ENCODE assay signal across 28 mouse cellular contexts in genomic region chr3:133132611-133133010, GRCm38 (mm10). TPM values are rescaled to one million over a fixed set of nuclear protein-coding genes. Genes with fewer than 3 reads are reported as not detected.
A peak's percentile ranks its signal among the peaks of the same experiment; 100 is the strongest.
DNase-seq lines count a peak whose midpoint lies in the region; ATAC-seq and TF ChIP-seq lines count a peak whose summit lies in the region.
"Had no signal": no experiment of that assay in that cellular context is flagged by ENCODE, and none has a peak within 500 bp of the region (broad histone marks: within the 10 kb centered on the region; RNA-seq: fewer than 3 reads in every experiment).

No protein-coding gene starts in this region.

- TF ChIP-seq CTCF in stomach, postnatal 0 days (IDR thresholded peaks at IDR 0.05; ENCODE audit: low read depth): 0 out of 2 replicates have a peak, but pooled peaks have one; percentile 7

- no peak overlapping the region for H3K27ac ChIP-seq in midbrain, embryonic 11.5 days (ENCODE audit: low read depth, low read length)
- H3K27ac ChIP-seq in midbrain, embryonic 16.5 days (ENCODE audit: low read length): no peak overlapping the region
- no peak overlapping the region for H3K27ac ChIP-seq in stomach, postnatal 0 days (replicated peaks)
- H3K27ac ChIP-seq: embryonic facial prominence, embryonic 13.5 days; gastrocnemius, adult 2 months; hindbrain, embryonic 14.5 days; kidney, postnatal 0 days; limb, embryonic 13.5 days; liver, embryonic 12.5 days; lung, embryonic 15.5 days; neural tube, embryonic 12.5 days; stomach, embryonic 15.5 days had no signal

- 62% methylated on average over 8 of the region's 8 CpGs for WGBS in midbrain, embryonic 11.5 days
- 43% methylated on average over 8 of the region's 8 CpGs for WGBS in midbrain, embryonic 16.5 days
- 73% methylated on average over 8 of the region's 8 CpGs for WGBS in stomach, postnatal 0 days

- no peaks in the 10 kb centered on the region for H3K9me3 ChIP-seq in midbrain, embryonic 11.5 days (ENCODE audit: control insufficient read depth, low read length)
- H3K9me3 ChIP-seq in midbrain, embryonic 16.5 days (replicated peaks; ENCODE audit: control insufficient read depth, low read length, poor library complexity, severe bottlenecking): no peaks in the 10 kb centered on the region
- no peaks in the 10 kb centered on the region for H3K9me3 ChIP-seq in stomach, postnatal 0 days (ENCODE audit: control insufficient read depth, low read length)
- H3K9me3 ChIP-seq: embryonic facial prominence, embryonic 13.5 days; limb, embryonic 13.5 days; liver, embryonic 12.5 days; lung, embryonic 15.5 days; megakaryocyte, embryonic 14.5 days; neural tube, embryonic 12.5 days; stomach, embryonic 15.5 days had no signal

- DNase-seq in cerebellum, postnatal 10 days: peak; percentile 18 to 51
- no peak for DNase-seq in cerebellum, adult 18-20 months
- DNase-seq in frontal cortex, postnatal 25 days (ENCODE audit: low spot score in 2 of 2): no peak
- DNase-seq in midbrain, embryonic 11.5 days (ENCODE audit: low spot score, missing footprints): no peak
- no peak for DNase-seq in stomach, postnatal 0 days (ENCODE audit: low spot score)
- DNase-seq in testis, postnatal 10 days (ENCODE audit: low spot score): no peak
- DNase-seq: adrenal gland, postnatal 10 days; cerebellum, postnatal 36 days; embryo, embryonic 11 days; gastrocnemius, adult 2 months; kidney, adult 2 months; layer of hippocampus, postnatal 36 days; lung, postnatal 36 days; right cerebral cortex, adult 18-20 months; thymus, adult 2 months; thymus, postnatal 4 days had no signal

- H3K4me2 ChIP-seq in midbrain, embryonic 11.5 days: no peak overlapping the region
- no peak overlapping the region for H3K4me2 ChIP-seq in midbrain, embryonic 16.5 days (ENCODE audit: low read length)
- H3K4me2 ChIP-seq in stomach, postnatal 0 days (replicated peaks; ENCODE audit: low read depth): no peak overlapping the region
- H3K4me2 ChIP-seq: embryonic facial prominence, embryonic 13.5 days; hindbrain, embryonic 14.5 days; limb, embryonic 13.5 days; liver, embryonic 12.5 days; lung, embryonic 15.5 days; neural tube, embryonic 12.5 days; stomach, embryonic 15.5 days had no signal

- no peaks in the 10 kb centered on the region for H3K36me3 ChIP-seq in midbrain, embryonic 11.5 days (ENCODE audit: control insufficient read depth, insufficient read depth, low read length)
- no peaks in the 10 kb centered on the region for H3K36me3 ChIP-seq in midbrain, embryonic 16.5 days (ENCODE audit: control insufficient read depth, insufficient read depth, low read length)
- H3K36me3 ChIP-seq in stomach, postnatal 0 days (ENCODE audit: control insufficient read depth, insufficient read depth, low read length): no peaks in the 10 kb centered on the region
- H3K36me3 ChIP-seq: embryonic facial prominence, embryonic 13.5 days; limb, embryonic 13.5 days; liver, embryonic 12.5 days; lung, embryonic 15.5 days; neural tube, embryonic 12.5 days; stomach, embryonic 15.5 days had no signal

- peak; percentile 93 for ATAC-seq in frontal cortex, adult (ENCODE audit: low TSS enrichment)
- 0 out of 2 replicates have a peak, but pooled peaks have one; percentile 38 for ATAC-seq in midbrain, embryonic 11.5 days (ENCODE audit: low FRiP score)
- ATAC-seq in midbrain, embryonic 16.5 days: no peak; the same call in 1 of the 2 replicates
- no peak for ATAC-seq in stomach, postnatal 0 days (ENCODE audit: low FRiP score, low TSS enrichment)
- ATAC-seq: liver, embryonic 12.5 days had no signal

- TF ChIP-seq EP300 in stomach, postnatal 0 days (optimal IDR thresholded peaks at IDR 0.05): no peak

- H3K4me1 ChIP-seq in midbrain, embryonic 11.5 days (ENCODE audit: control insufficient read depth, insufficient read depth, low read length): no peaks in the 10 kb centered on the region
- H3K4me1 ChIP-seq in midbrain, embryonic 16.5 days (ENCODE audit: control insufficient read depth, insufficient read depth, low read length): no peaks in the 10 kb centered on the region
- H3K4me1 ChIP-seq in stomach, postnatal 0 days (replicated peaks; ENCODE audit: control insufficient read depth, insufficient read depth): no peaks in the 10 kb centered on the region
- H3K4me1 ChIP-seq: embryonic facial prominence, embryonic 13.5 days; limb, embryonic 13.5 days; liver, embryonic 12.5 days; lung, embryonic 15.5 days; megakaryocyte, embryonic 14.5 days; neural tube, embryonic 12.5 days; stomach, embryonic 15.5 days had no signal

- H3K27me3 ChIP-seq in midbrain, embryonic 11.5 days (ENCODE audit: control insufficient read depth, insufficient read depth, low read length): no peaks in the 10 kb centered on the region
- H3K27me3 ChIP-seq in midbrain, embryonic 16.5 days (ENCODE audit: control insufficient read depth, insufficient read depth, low read depth, low read length): no peaks in the 10 kb centered on the region
- H3K27me3 ChIP-seq in stomach, postnatal 0 days (ENCODE audit: control insufficient read depth, insufficient read depth, low read length): no peaks in the 10 kb centered on the region
- H3K27me3 ChIP-seq: embryonic facial prominence, embryonic 13.5 days; limb, embryonic 13.5 days; liver, embryonic 12.5 days; lung, embryonic 15.5 days; megakaryocyte, embryonic 14.5 days; neural tube, embryonic 12.5 days; stomach, embryonic 15.5 days had no signal

- H3K9ac ChIP-seq in midbrain, embryonic 11.5 days (ENCODE audit: low read length): no peak overlapping the region
- H3K9ac ChIP-seq in midbrain, embryonic 16.5 days (ENCODE audit: low read depth, low read length): no peak overlapping the region
- no peak overlapping the region for H3K9ac ChIP-seq in stomach, postnatal 0 days (ENCODE audit: low read length)
- H3K9ac ChIP-seq: embryonic facial prominence, embryonic 13.5 days; hindbrain, embryonic 14.5 days; limb, embryonic 13.5 days; liver, embryonic 12.5 days; lung, embryonic 15.5 days; neural tube, embryonic 12.5 days; stomach, embryonic 15.5 days had no signal

- no peak overlapping the region for H3K4me3 ChIP-seq in midbrain, embryonic 11.5 days (ENCODE audit: low read depth, low read length)
- H3K4me3 ChIP-seq in midbrain, embryonic 16.5 days (ENCODE audit: low read depth, low read length): no peak overlapping the region
- no peak overlapping the region for H3K4me3 ChIP-seq in stomach, postnatal 0 days (ENCODE audit: low read depth, low read length)
- H3K4me3 ChIP-seq: embryonic facial prominence, embryonic 13.5 days; erythroblast, embryonic 14.5 days; gastrocnemius, adult 2 months; limb, embryonic 13.5 days; liver, embryonic 12.5 days; lung, embryonic 15.5 days; megakaryocyte, embryonic 14.5 days; neural tube, embryonic 12.5 days; stomach, embryonic 15.5 days had no signal

RNA-seq across cellular contexts. Expression of gene Gstcd, which starts 40.8 kb away (rescaled TPM):
- polyA plus RNA-seq in midbrain, embryonic 11.5 days (2014; fragmentation: Nextera tagmentation; extraction: Ambion mirVana): 9.5 and 11.7 TPM in 2 replicates
- polyA plus RNA-seq in midbrain, embryonic 16.5 days (2015; fragmentation: Nextera tagmentation; extraction: Ambion mirVana): 3.5 and 4.0 TPM in 2 replicates
- polyA plus RNA-seq in stomach, postnatal 0 days (2015; fragmentation: Nextera tagmentation; extraction: Ambion mirVana): 2.5 and 2.8 TPM in 2 replicates

RNA-seq across cellular contexts. Expression of gene Ints12, which starts 41.0 kb away (rescaled TPM):
- polyA plus RNA-seq in midbrain, embryonic 11.5 days (2014; fragmentation: Nextera tagmentation; extraction: Ambion mirVana): 28.4 and 30.1 TPM in 2 replicates
- polyA plus RNA-seq in midbrain, embryonic 16.5 days (2015; fragmentation: Nextera tagmentation; extraction: Ambion mirVana): 17.6 and 19.7 TPM in 2 replicates
- 13.7 and 14.2 TPM in 2 replicates for polyA plus RNA-seq in stomach, postnatal 0 days (2015; fragmentation: Nextera tagmentation; extraction: Ambion mirVana)

Comparison
In these comparisons a context has a peak if more than half of its experiments do, and no peak if none do; other contexts are left out.
1. DNase-seq: peak in cerebellum, postnatal 10 days (2 of 2); none in cerebellum, adult 18-20 months (0 of 2), frontal cortex, postnatal 25 days (0 of 2), midbrain, embryonic 11.5 days (single experiment), stomach, postnatal 0 days (single experiment) and testis, postnatal 10 days (single experiment).
2. ATAC-seq: peak in frontal cortex, adult (single experiment) and midbrain, embryonic 11.5 days (single experiment); none in midbrain, embryonic 16.5 days (single experiment) and stomach, postnatal 0 days (single experiment).